Mouse (Mus musculus) hindbrain, embryonic 16.5 days (tissue): Measurements from ENCODE around the gene Zdhhc15. TPM values are rescaled to one million over a fixed set of nuclear protein-coding genes. Genes with fewer than 3 reads are reported as not detected.

Experiments used
- polyA plus RNA-seq: library from polyadenylated mRNA; unstranded; fragments of >200 nt; fragmentation: Nextera tagmentation; extraction: Ambion mirVana; gene quantifications from 2 replicates; pipeline ENCODE4 v1.2.1, GENCODE M21; 2015

The Zdhhc15 gene
- polyA plus RNA-seq, 1 experiment from 2014 or later, result 3.7 TPM

Other genes with a start within 250 kb of the Zdhhc15 start
- gene Uprt, start 188.2 kb downstream of the Zdhhc15 start, polyA plus RNA-seq, result 1.9 and 2.0 TPM in 2 replicates
- gene Magee2, start 186.2 kb upstream of the Zdhhc15 start, polyA plus RNA-seq, result 35.9 and 40.3 TPM in 2 replicates